Mouse (Mus musculus): Measurements from ENCODE around the gene Celf1.

The Celf1 gene

GRCm38 (mm10) chr2:91065544-91065943 is 125.4 kb downstream of the Celf1 start:
- 42% methylated on average over 3 of the region's 3 CpGs for WGBS

GRCm38 (mm10) chr2:91066455-91066854 is 126.3 kb downstream of the Celf1 start:
- WGBS = 76% methylated on average over 3 of the region's 3 CpGs

GRCm38 (mm10) chr2:91068162-91068871 is 128.1 kb downstream of the Celf1 start:
- WGBS = 68% methylated on average over 13 of the region's 13 CpGs

- WGBS = 35% methylated on average over 6 of the region's 6 CpGs
These were observed 128.6 kb downstream of the Celf1 start for GRCm38 (mm10) chr2:91068872-91069165.
